Mouse (Mus musculus) intestine, embryonic 14.5 days (tissue): ENCODE data around the gene 9130019O22Rik. TPM values are rescaled to one million over a fixed set of nuclear protein-coding genes. Genes with fewer than 3 reads are reported as not detected.
A peak's percentile ranks its signal among the peaks of the same experiment; 100 is the strongest.

ENCODE experiments used
- ATAC-seq: fragments of 200-750 bp; cut with Nextera tagmentation; replicated peaks from 2 replicates; pipeline ENCODE4 v1.8.0; 2017; ENCODE audit warnings: low read depth, moderate number of reproducible peaks, moderate TSS enrichment, moderate library complexity; ENCODE audit not compliant: low FRiP score, low TSS enrichment
- DNase-seq: peaks from one replicate; pipeline ENCODE4 v3.0.0-alpha.2; 2018; ENCODE audit warnings: low spot score
- H3K27ac ChIP-seq: fragments of 300-500 bp; sonication (generic); 2 replicates; pipeline ENCODE4 v1.5.1; 2014; ENCODE audit warnings: low read depth, mild to moderate bottlenecking, control low read depth
- H3K27me3 ChIP-seq: fragments of 300-500 bp; sonication (generic); replicated peaks from 2 replicates; pipeline ENCODE4 v1.6.1; 2014; ENCODE audit warnings: low read length, control low read depth; ENCODE audit not compliant: control insufficient read depth, insufficient read depth
- H3K36me3 ChIP-seq: fragments of 300-500 bp; sonication (generic); 2 replicates; pipeline ENCODE4 v1.6.1; 2014; ENCODE audit warnings: low read length, control low read depth; ENCODE audit not compliant: control insufficient read depth, insufficient read depth
- H3K4me1 ChIP-seq: fragments of 300-500 bp; sonication (generic); replicated peaks from 2 replicates; pipeline ENCODE4 v1.6.1; 2014; ENCODE audit warnings: low read length, control low read depth, mixed read lengths; ENCODE audit not compliant: control insufficient read depth, insufficient read depth
- H3K4me2 ChIP-seq: fragments of 300-500 bp; sonication (generic); 2 replicates; pipeline ENCODE4 v1.6.1; 2014; ENCODE audit warnings: low read length
- H3K4me3 ChIP-seq: fragments of 300-500 bp; sonication (generic); 2 replicates; pipeline ENCODE4 v1.5.1; 2014; ENCODE audit warnings: low read depth, low read length, control low read depth, mixed read lengths
- H3K9ac ChIP-seq: fragments of 300-500 bp; sonication (generic); 2 replicates; pipeline ENCODE4 v1.6.1; 2014; ENCODE audit warnings: mild to moderate bottlenecking, low read length
- H3K9me3 ChIP-seq: fragments of 300-500 bp; sonication (generic); 2 replicates; pipeline ENCODE4 v1.6.1; 2016; ENCODE audit warnings: low read length, control low read depth; ENCODE audit not compliant: control insufficient read depth
- WGBS: fragments of 180-500 bp; shearing (Covaris S2); extraction: QIAGEN DNeasy Blood & Tissue Kit; methylation state at CpG from one replicate; pipeline ENCODE4 v1.1.7; 2014; 5-methylcytosine and 5-hydroxymethylcytosine counted together
- polyA plus RNA-seq: library from polyadenylated mRNA; unstranded; fragments of >200 nt; fragmentation: Nextera tagmentation; extraction: Ambion mirVana; gene quantifications from 2 replicates; pipeline ENCODE4 v1.2.1, GENCODE M21; 2014

Gene 9130019O22Rik
- polyA plus RNA-seq, 1 experiment from 2014 or later = 7.4 TPM

DNA sequence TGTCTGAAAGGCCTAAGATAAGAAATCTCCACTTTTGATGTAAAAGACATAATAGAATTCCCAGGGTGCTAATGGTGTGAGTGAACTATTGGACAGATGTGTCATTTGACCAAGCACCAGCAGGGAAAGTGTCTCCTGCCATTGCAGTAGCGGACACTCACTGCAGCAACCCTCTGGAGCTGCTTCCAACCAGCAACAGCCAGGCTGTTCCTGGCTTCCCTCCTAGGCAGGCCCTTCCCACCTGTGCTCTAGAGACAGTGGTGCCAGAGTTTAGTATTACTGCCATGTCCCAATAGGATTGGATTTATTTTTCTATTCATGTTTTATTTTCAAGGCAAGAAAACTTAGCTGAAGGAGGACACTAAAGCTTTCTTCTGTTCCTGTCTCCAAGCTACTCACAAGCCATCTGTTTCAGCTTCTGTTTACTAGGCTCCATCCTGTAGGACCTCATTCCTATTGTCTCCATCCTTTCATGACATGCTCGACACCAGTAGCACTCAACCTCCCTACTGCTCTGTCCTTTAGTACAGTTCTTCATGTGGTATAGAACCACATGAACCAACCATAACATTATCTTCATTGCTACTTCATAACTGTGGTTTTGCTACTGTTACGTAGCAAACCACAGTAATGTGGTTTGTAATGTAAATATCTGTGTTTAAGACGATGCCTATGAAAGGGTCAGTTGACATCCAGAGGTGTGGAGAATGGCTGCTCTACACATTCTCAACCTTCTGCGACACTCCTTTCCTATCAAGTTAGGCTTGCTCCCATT, 35.5 kb downstream of the 9130019O22Rik start:
- ATAC-seq (no peak), DNase-seq (no peak)
- Histone ChIP-seq H3K9ac (no peak overlapping the region), H3K9me3 (no peaks in the 10 kb centered on the region; the same call in 1 of the 2 replicates), H3K27me3 (0 out of 2 replicates have a peak, but pooled peaks cover 2% of the 10 kb centered on the region), H3K4me2 (no peak overlapping the region), H3K4me3 (no peak overlapping the region), H3K27ac (no peak overlapping the region), H3K36me3 (no peaks in the 10 kb centered on the region), H3K4me1 (peaks cover 6% of the 10 kb centered on the region)
- 87% methylated on average over 5 of the region's 5 CpGs for WGBS

DNA sequence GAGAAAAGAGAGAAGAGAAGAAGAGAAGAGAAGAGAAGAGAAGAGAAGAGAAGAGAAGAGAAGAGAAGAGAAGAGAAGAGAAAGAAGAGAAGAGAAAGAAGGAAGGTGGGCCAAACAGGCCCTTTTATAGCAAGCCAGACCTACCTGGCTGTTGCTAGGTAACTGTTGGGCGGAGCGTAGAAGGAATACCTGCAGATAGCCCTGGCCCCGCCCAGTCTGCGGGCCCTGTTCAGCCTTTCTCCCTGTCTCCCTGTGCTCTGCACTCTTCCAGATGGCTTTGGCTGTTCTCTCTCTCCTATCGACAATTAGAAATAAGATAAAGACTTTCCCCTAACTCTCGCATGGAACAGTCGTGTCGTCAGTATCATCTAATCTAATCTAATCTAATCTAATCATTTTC, 40.3 kb downstream of the 9130019O22Rik start:
- no peaks in the 10 kb centered on the region for H3K27me3 ChIP-seq
- peaks cover 20% of the 10 kb centered on the region for H3K36me3 ChIP-seq
- WGBS = 11% methylated on average over 8 of the region's 8 CpGs
- H3K4me1 ChIP-seq = peaks cover 11% of the 10 kb centered on the region
- no peak overlapping the region for H3K9ac ChIP-seq
- no peak for ATAC-seq
- H3K27ac ChIP-seq = 0 out of 2 replicates have a peak overlapping the region, but pooled peaks have one; percentile 90
- H3K4me2 ChIP-seq = peak overlapping the region; percentile 83
- no peaks in the 10 kb centered on the region for H3K9me3 ChIP-seq
- peak; percentile 65 for DNase-seq
- peak overlapping the region; percentile 88 for H3K4me3 ChIP-seq

DNA sequence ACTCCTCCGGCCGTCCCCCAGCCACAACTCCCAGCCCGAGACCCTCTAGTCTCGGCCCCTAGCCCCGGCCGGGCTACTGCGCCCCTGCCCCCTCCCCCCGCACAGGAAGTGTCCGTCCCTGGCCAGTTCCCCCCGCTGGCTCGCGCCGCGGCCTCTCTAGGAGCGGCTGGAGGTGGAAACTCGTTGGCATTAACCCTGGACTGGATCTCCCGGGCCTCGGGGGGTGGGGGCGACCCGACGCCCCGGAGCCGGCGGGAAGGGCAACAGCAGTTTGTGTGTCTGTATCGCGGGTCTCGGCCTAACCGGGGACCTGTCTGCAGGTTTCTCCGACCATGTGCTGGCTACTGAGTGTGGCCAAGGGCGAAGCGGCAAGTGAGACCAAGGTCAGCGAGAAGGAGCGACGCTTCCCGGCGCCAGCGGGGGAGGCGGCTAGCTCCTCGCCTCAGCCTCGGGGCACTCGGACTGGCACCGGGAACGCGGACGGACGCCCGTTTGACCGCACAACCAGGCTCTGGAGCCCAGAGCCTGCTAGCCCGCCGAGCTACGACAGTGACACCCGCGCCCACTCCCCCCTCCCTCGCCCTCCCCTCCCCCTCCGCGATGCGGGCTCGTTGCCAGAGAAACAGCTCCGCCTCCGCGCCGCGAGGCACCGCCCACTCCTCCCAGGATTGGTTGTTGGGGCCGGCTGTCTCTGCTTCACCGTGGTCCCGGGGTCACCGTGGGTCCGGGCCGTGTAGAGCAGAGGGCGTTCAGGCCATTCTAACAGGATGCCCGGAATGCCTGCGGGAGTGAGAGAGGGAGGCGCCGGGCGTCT, 41.2 kb downstream of the 9130019O22Rik start, which contains the start of gene Zfp768:
Gene Zfp768 (minus strand): TSS at position 78 of the 814 bp plus-strand sequence.
- ATAC-seq (peak; percentile 91), DNase-seq (peak; percentile 99)
- under 1% methylated on average over 66 of the region's 76 CpGs for WGBS
- Histone ChIP-seq H3K9ac (peak within 1 kb of the TSS; percentile 90), H3K27me3 (no peaks in the 10 kb centered on the region), H3K36me3 (peaks cover 24% of the 10 kb centered on the region), H3K4me1 (peaks cover 11% of the 10 kb centered on the region), H3K4me2 (peak within 1 kb of the TSS; percentile 83), H3K9me3 (no peaks in the 10 kb centered on the region), H3K27ac (peak within 1 kb of the TSS; percentile 90), H3K4me3 (peak within 1 kb of the TSS; percentile 88)

DNA sequence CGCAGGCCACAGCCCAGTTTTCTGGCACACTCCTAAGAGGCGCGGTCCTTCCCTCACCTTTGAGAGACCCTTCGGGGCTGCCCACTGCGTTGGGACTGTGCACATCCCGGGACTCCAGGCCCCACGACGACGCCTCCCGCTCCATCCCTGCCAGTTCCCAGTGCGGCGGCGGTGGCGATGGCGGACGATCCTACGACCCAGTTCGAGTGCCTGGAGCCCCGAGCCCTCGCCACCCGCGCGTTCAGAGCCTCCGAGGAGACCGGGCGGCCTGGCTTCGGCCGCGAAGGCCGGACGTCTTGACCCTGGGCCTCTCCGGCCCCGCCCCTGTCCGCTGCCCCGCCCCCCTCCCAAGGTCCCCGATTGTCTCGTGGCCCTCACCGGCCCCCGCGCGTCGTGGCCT, 41.9 kb downstream of the 9130019O22Rik start:
- DNase-seq (no peak), ATAC-seq (peak; percentile 34)
- H3K27ac ChIP-seq = peak overlapping the region; percentile 90
- H3K27me3 ChIP-seq = no peaks in the 10 kb centered on the region
- peak overlapping the region; percentile 90 for H3K9ac ChIP-seq
- peak overlapping the region; percentile 88 for H3K4me3 ChIP-seq
- H3K4me2 ChIP-seq = peak overlapping the region; percentile 83
- WGBS = under 1% methylated on average over 42 of the region's 42 CpGs
- peaks cover 24% of the 10 kb centered on the region for H3K36me3 ChIP-seq
- no peaks in the 10 kb centered on the region for H3K9me3 ChIP-seq
- peaks cover 11% of the 10 kb centered on the region for H3K4me1 ChIP-seq

DNA sequence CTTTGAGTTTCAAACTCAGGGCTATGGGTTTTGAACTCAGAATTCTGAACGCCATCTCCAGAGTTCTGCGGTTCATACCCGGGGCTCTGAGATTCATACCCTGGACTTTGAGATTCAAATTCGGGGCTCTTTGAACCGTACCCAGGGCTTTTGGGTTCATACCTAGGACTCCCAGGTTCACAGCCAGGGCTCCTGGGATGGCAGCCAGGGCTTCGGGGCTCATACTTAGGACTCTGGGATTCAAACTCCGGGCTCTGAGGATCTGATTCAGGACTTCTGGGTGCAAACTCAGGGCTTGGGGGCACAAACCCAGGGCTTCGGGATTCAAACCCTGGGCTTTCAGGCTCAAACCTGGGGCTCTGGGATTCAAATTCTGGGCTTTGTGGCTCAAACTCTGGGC, 42.6 kb downstream of the 9130019O22Rik start:
- no peaks in the 10 kb centered on the region for H3K27me3 ChIP-seq
- peak overlapping the region; percentile 88 for H3K4me3 ChIP-seq
- no peak overlapping the region for H3K27ac ChIP-seq
- ATAC-seq (no peak), DNase-seq (no peak)
- peak overlapping the region; percentile 83 for H3K4me2 ChIP-seq
- H3K36me3 ChIP-seq = peaks cover 24% of the 10 kb centered on the region
- no peaks in the 10 kb centered on the region for H3K9me3 ChIP-seq
- H3K4me1 ChIP-seq = peaks cover 11% of the 10 kb centered on the region
- 89% methylated on average over 8 of the region's 8 CpGs for WGBS
- H3K9ac ChIP-seq = peak overlapping the region; percentile 90; the same call in 1 of the 2 replicates

DNA sequence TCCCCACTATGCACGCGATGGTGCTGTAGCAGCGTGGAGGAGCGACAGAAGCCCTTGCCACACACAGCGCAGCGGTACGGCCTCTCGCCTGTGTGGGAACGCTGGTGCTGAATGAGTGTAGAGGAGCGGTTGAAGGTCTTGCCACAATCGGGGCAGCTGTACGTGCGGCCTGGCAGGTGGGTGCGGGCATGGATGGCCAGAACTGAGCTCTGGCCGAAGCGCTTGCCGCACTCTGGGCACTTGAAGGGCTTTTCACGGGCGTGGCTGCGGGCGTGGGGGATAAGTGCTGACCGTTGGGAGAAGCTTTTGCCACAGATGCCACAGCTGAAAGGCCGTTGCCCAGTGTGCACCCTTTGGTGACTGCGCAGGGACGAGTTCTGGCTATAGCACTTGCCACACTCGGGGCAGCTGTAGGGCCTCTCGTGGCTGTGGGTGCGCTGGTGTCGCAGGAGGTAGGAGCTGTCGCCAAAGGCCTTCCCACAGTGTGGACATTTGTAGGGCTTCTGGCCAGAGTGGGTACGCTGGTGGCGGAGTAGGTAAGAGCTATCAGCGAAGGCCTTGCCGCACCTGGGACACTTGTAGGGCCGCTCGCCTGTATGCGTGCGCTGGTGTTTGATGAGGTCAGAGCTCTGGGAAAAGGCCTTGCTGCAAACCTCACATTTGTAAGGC, 43.5 kb downstream of the 9130019O22Rik start:
- no peak overlapping the region for H3K4me3 ChIP-seq
- no peak overlapping the region for H3K4me2 ChIP-seq
- no peaks in the 10 kb centered on the region for H3K27me3 ChIP-seq
- DNase-seq (no peak), ATAC-seq (no peak)
- no peak overlapping the region for H3K27ac ChIP-seq
- no peaks in the 10 kb centered on the region for H3K9me3 ChIP-seq
- H3K9ac ChIP-seq = no peak overlapping the region
- H3K4me1 ChIP-seq = peaks cover 11% of the 10 kb centered on the region
- 90% methylated on average over 38 of the region's 38 CpGs for whole genome bisulfite sequencing
- H3K36me3 ChIP-seq = peaks cover 24% of the 10 kb centered on the region

DNA sequence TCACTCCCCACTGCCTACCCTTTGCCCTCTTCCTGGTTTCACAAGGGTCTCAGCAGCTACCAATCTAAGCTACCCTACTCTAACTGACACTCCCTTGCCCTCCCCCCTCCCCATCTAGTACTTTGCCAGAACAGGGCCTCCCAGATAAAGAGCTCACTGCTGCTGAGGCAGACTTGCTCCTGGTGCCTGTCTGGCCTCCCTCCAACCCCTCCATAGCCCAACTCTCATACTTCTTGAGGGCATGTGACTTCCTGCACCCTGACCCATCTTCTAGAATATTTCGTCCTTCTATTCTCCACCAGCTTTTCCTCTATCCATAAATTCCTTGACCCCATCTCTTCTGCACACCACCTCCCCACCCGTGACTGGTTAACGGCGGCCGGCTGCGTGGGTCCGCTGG, 44.1 kb downstream of the 9130019O22Rik start:
- WGBS = 93% methylated on average over 7 of the region's 7 CpGs
- DNase-seq (no peak), ATAC-seq (no peak)
- H3K27me3 ChIP-seq = no peaks in the 10 kb centered on the region
- no peak overlapping the region for H3K4me3 ChIP-seq
- peaks cover 24% of the 10 kb centered on the region for H3K36me3 ChIP-seq
- H3K9ac ChIP-seq = no peak overlapping the region
- no peak overlapping the region for H3K4me2 ChIP-seq
- H3K9me3 ChIP-seq = no peaks in the 10 kb centered on the region
- H3K4me1 ChIP-seq = peaks cover 11% of the 10 kb centered on the region
- no peak overlapping the region for H3K27ac ChIP-seq

DNA sequence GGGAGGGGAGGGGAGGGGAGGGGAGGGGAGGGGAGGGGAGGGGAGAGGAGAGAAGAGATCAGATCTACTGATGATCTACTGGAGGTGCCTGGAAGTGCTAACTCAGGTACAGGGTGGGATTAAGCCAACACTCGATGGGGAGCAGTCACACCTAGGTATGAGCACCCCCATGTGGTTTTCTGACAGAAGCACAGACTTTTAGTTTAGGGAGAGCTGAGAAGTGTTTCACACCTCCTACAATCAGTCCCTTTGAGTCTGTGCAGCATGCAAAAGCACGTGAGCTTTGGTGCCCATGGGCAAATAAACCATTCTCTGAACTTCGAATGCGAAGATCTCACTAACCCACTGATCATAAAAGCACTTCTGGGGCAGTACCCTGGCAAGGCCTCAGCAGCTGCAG, 44.6 kb downstream of the 9130019O22Rik start:
- Histone ChIP-seq H3K4me3 (no peak overlapping the region), H3K27ac (no peak overlapping the region), H3K4me2 (no peak overlapping the region), H3K4me1 (peaks cover 11% of the 10 kb centered on the region), H3K9me3 (no peaks in the 10 kb centered on the region), H3K9ac (no peak overlapping the region), H3K27me3 (no peaks in the 10 kb centered on the region), H3K36me3 (peaks cover 24% of the 10 kb centered on the region)
- no peak for DNase-seq
- WGBS = 61% methylated on average over 4 of the region's 4 CpGs
- ATAC-seq = no peak
